Mouse (Mus musculus) cortical plate, adult 2 months (tissue): ENCODE measurements around the gene AC161166.1. TPM values are rescaled to one million over a fixed set of nuclear protein-coding genes. Genes with fewer than 3 reads are reported as not detected.

ENCODE experiments used
- H3K27ac ChIP-seq: fragments of 200-500 bp; 2 replicates; pipeline ENCODE4 v1.5.1; 2012; ENCODE audit warnings: low read length, control low read depth, inconsistent platforms; ENCODE audit not compliant: insufficient read depth
- H3K4me1 ChIP-seq: fragments of 200-500 bp; 2 replicates; pipeline ENCODE4 v1.6.1; 2011; ENCODE audit warnings: low read length; ENCODE audit not compliant: control insufficient read depth, insufficient read depth
- H3K4me3 ChIP-seq: fragments of 200-500 bp; 2 replicates; pipeline ENCODE4 v1.5.1; 2011; ENCODE audit warnings: mild to moderate bottlenecking, low read length, control low read depth; ENCODE audit not compliant: insufficient read depth
- CTCF ChIP-seq: fragments of 200-500 bp; IDR thresholded peaks from 2 replicates; pipeline ENCODE4 v1.5.1; 2011; ENCODE audit warnings: mild to moderate bottlenecking, control low read depth, low read length; ENCODE audit not compliant: insufficient read depth; ENCODE audit errors: extremely low read depth
- POLR2A ChIP-seq: fragments of 200-500 bp; IDR thresholded peaks from 2 replicates; pipeline ENCODE4 v1.6.1; 2011; ENCODE audit warnings: mild to moderate bottlenecking, low read length, control low read depth; ENCODE audit not compliant: insufficient read depth; ENCODE audit errors: extremely low read depth
- polyA plus RNA-seq: library from polyadenylated mRNA; depleted of rRNA; stranded (reverse); fragments of >200 nt; gene quantifications from 2 replicates; pipeline ENCODE4 v1.2.3, GENCODE M21; 2012; rRNA removed

AC161166.1 gene
- not detected in 2 replicates for polyA plus RNA-seq

- TF ChIP-seq POLR2A (no peak), CTCF (no peak)
- H3K4me1 ChIP-seq: peaks cover 1% of the 10 kb centered on the region; the same call in 1 of the 2 replicates
- H3K27ac ChIP-seq: no peak within 1 kb of the TSS
- H3K4me3 ChIP-seq: no peak within 1 kb of the TSS
Observed at GRCm38 (mm10) chr7:24512355-24512754, at the start of gene AC161166.1. TSS of gene AC161166.1 (minus strand) at chr7:24512455.

DNA sequence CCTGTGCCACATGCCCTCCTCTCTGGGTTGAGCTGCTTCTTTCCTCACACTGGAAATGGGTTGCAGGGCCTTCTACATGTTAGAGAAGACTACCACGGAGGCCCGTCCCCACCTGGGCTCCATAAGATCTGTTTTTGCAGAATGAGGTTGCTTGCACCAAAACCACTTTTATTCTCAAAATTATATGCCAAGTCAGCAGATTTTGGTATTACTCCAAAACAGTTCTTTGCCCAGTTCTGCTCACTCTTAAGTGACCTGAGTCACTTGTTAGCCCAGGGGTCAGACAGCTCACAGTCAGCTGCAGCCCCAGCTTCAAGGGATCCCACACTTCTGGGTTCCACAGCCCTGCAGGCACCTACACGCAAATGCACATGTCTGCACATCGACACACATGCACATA is 49.2 kb upstream of the AC161166.1 start:
- no peak for TF ChIP-seq CTCF
- no peak for TF ChIP-seq POLR2A
- H3K4me3 ChIP-seq: no peak overlapping the region
- no peak overlapping the region for H3K27ac ChIP-seq
- no peaks in the 10 kb centered on the region for H3K4me1 ChIP-seq

DNA sequence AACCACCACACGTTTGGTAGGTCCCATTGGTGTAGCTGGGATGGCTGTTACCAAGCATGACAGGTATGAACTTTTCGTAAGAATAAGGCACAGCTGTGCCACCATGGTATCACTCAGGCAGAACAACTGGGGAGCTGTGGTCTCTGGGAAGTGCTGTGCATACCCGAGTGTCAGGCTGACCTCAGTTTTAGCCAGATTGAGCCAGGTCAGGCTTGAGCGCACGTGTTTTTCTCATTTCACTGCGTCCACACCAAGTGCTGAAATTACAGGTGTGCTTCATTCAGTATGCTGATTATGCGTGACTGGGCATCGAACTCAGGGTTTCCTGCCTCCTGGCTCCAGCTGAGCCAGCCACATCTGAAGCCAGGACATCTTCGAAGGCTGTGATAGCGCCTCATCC is 43.5 kb upstream of the AC161166.1 start:
- no peaks in the 10 kb centered on the region for H3K4me1 ChIP-seq
- TF ChIP-seq CTCF: no peak
- no peak for TF ChIP-seq POLR2A
- no peak overlapping the region for H3K4me3 ChIP-seq
- no peak overlapping the region for H3K27ac ChIP-seq

DNA sequence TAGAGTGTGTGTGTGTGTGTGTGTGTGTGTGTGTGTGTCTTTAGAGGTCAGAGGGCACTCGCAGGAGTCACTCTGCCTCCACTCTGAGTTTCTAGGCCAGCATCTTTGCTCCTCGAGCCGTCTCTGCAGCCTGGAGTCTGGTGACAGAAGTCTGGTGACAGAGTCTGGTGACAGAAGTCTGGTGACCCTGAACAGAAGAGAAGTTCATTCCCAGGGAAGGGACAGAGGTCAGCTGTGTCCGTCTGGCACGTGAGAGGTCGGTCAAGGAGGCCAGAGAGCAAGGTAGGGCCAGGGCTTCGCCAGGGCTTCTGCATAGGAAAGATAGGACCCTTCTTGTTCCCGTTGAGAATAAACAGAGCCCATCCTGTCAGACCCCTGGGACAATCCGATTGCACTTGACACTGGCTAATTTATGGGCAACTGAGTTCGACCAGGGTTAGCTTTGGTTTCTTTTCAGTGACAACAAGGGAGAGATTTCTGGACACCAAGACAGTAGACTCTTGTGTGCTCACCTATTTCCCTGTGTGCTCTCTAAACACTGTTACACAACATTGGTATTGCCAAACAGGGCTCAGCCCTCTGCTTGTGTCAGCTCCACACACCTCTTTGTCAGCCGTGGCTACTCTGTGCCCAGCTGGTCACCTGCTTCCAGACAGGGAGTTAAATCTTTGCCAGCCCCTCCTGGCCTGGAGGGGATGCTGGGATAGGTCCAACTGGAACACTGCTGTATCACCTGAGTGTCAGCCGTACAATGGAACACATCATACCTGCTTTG is 39.9 kb upstream of the AC161166.1 start:
- no peak overlapping the region for H3K27ac ChIP-seq
- H3K4me3 ChIP-seq: no peak overlapping the region
- no peak for TF ChIP-seq CTCF
- TF ChIP-seq POLR2A: no peak
- H3K4me1 ChIP-seq: no peaks in the 10 kb centered on the region

DNA sequence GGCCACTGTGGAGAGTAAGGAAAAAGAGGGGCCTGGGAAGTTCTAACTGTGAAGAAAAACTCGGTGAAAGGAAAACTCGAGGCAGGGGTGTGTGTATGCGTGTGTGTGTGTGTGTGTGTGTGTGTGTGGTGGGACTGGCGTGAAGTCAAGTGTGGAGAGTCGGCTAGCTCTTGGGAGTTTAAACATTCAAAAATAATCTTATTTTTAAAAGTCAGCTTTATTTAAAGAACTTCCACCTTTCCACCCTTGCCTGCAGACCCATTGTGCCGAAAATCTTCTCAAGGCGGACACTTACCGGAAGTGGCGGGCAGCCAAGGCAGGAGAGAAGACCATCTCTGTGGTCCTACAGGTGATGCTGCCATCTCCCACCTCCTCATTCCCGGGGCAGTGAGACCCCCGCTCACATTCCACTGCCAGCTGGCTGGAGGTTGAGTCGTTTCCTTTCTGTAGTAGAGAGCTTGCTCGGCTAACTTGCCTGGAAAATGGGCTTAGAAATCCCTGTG is 35.3 kb upstream of the AC161166.1 start:
- no peak overlapping the region for H3K27ac ChIP-seq
- peak overlapping the region; percentile 55 for H3K4me3 ChIP-seq
- no peak for TF ChIP-seq CTCF
- no peak for TF ChIP-seq POLR2A
- no peaks in the 10 kb centered on the region for H3K4me1 ChIP-seq

GRCm38 (mm10) chr7:24546634-24547389 is 34.6 kb upstream of the AC161166.1 start:
- Histone ChIP-seq H3K27ac (no peak overlapping the region), H3K4me1 (no peaks in the 10 kb centered on the region), H3K4me3 (peak overlapping the region; percentile 55)
- TF ChIP-seq POLR2A: peak; percentile 59
- TF ChIP-seq CTCF: no peak

DNA sequence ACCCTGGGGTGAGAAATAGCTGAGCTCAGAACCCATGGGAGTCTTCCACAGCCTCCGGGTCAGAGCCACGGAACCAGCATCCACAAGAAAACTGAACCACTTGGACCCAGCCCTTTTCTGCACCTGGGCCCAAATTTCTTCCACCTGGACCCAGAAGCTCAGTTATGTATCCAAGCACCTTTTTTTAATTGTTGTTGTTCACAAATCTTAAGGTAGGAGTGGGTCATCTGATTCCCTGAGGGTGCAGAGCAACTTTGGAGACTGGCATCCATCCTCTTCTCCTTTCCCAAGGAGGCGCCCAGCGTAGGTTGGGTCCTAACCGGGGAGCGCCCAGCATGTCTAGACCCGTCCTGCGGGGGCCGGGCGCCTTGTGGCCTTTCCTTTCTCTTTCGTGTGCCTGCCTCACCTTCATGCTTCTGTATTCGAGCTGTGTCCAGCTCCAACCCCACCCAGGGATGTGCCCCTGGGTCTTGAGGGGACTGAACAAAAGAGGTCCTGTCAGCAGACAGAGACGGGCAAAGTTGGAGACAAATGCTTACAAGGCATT is 33.9 kb upstream of the AC161166.1 start, which contains the start of the genes Pinlyp and Xrcc1:
Gene Pinlyp, minus strand, starts transcription at position 51 of the 547 bp plus-strand sequence.
Gene Xrcc1, plus strand, starts transcription at position 222 of the 547 bp plus-strand sequence.
- Histone ChIP-seq H3K4me3 (peak within 1 kb of the TSS; percentile 55), H3K27ac (no peak within 1 kb of the TSS), H3K4me1 (no peaks in the 10 kb centered on the region)
- no peak for TF ChIP-seq CTCF
- no peak for TF ChIP-seq POLR2A

- TF ChIP-seq CTCF (no peak), POLR2A (no peak)
- no peak overlapping the region for H3K27ac ChIP-seq
- no peak overlapping the region for H3K4me3 ChIP-seq
- no peaks in the 10 kb centered on the region for H3K4me1 ChIP-seq
Observed at GRCm38 (mm10) chr7:24544506-24544905, 32.3 kb upstream of the AC161166.1 start.

DNA sequence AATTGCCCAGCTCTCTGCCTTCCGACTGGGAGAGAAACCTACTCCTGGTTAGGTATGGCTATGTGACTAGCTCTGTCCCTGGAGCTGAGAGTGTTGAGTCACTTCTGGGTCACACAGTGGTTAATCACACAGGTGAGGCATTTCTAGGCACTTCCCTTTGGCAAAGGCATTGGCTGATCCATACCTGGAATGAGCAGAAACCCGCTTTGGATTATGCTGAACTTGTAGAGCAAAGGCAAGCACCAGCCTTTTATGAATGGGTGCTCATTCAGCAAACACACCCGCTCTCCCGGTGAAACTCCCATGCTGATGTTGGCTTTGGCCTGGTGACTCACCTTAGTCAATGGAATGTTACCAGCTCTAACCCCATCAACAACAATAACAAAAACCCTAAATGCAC is 27.4 kb upstream of the AC161166.1 start:
- TF ChIP-seq CTCF (no peak), POLR2A (no peak)
- H3K4me1 ChIP-seq: peaks cover 1% of the 10 kb centered on the region
- H3K4me3 ChIP-seq: no peak overlapping the region
- H3K27ac ChIP-seq: no peak overlapping the region
